Mouse (Mus musculus): ENCODE measurements around the gene Cdkl1. TPM values are rescaled to one million over a fixed set of nuclear protein-coding genes. Genes with fewer than 3 reads are reported as not detected.

Cdkl1 gene
- polyA plus RNA-seq, 1 experiment from 2014 or later, result 5.6 TPM

GRCm38 (mm10) chr12:69759267-69759885 lies 31.7 kb downstream of the Cdkl1 start:
- Histone ChIP-seq H3K27me3 (no peaks in the 10 kb centered on the region), H3K9me3 (no peaks in the 10 kb centered on the region), H3K36me3 (no peaks in the 10 kb centered on the region), H3K9ac (replicated peaks) (no peak overlapping the region), H3K27ac (replicated peaks) (no peak overlapping the region), H3K4me2 (replicated peaks) (no peak overlapping the region), H3K4me1 (peaks cover 18% of the 10 kb centered on the region), H3K4me3 (no peak overlapping the region)
- 59% methylated on average over 7 of the region's 7 CpGs for WGBS
- ATAC-seq (replicated peaks), result no peak

DNA sequence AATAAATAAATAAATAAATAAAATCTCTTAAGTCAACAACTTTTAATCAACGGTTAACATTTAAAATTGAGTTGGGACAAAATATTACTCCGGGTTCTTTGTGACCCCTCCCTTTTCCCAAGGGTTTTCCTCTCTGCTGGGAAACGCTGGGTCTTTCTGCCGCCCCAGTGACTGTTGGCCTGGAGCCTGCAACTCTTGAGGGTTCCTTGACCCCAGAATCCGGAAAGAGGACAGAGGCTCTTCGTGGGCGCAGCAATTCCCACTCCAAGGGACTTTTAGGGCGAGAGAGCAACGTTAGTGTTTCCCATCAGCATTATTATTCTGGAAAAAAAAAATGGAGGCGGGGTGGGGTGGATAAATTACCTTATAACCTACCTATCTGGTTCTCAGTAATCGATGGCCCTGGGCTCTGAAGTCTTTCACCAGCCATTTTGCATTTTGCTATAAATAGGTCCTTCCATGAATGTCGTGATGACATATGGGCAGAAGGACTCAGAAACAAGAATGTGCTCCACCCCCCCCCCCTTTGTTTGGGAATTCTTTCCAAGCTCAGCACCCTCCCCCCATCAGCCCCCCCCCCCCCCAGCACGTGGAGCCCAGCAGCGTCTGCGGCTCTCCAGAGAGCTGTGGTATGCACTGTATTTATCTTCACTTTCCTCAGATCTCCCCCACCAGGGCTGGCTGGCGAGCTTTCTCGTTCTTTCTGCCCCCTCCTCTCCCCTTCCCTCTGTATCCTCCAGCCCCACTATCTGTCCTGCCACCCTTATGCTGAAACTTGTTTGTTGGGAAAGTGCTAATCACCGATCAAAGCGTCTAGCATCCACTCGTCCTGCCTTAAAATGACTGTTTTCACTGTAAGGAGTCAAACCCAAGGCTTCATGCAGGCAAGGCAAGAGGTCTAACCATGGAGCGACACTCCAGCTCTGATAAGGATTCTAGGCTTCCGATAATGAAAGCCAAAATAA lies 32.6 kb downstream of the Cdkl1 start:
- Histone ChIP-seq H3K27me3 (no peaks in the 10 kb centered on the region), H3K27ac (replicated peaks) (no peak overlapping the region), H3K9ac (replicated peaks) (peak overlapping the region; percentile 32; the same call in 1 of the 2 replicates), H3K36me3 (no peaks in the 10 kb centered on the region), H3K4me3 (peak overlapping the region; percentile 19), H3K4me2 (replicated peaks) (peak overlapping the region; percentile 48), H3K9me3 (no peaks in the 10 kb centered on the region), H3K4me1 (peaks cover 18% of the 10 kb centered on the region)
- WGBS, result 11% methylated on average over 22 of the region's 22 CpGs
- peak; percentile 46; the same call in 1 of the 2 replicates for ATAC-seq (replicated peaks)

- ATAC-seq (replicated peaks), result peak; percentile 88
These were observed 33.5 kb downstream of the Cdkl1 start for GRCm38 (mm10) chr12:69757418-69758141.

GRCm38 (mm10) chr12:69756015-69756414 lies 35.1 kb downstream of the Cdkl1 start:
- Histone ChIP-seq H3K36me3 (no peaks in the 10 kb centered on the region), H3K9me3 (no peaks in the 10 kb centered on the region), H3K4me1 (peaks cover 18% of the 10 kb centered on the region), H3K4me2 (replicated peaks) (no peak overlapping the region), H3K4me3 (no peak overlapping the region), H3K9ac (replicated peaks) (no peak overlapping the region), H3K27me3 (no peaks in the 10 kb centered on the region), H3K27ac (replicated peaks) (no peak overlapping the region)
- ATAC-seq (replicated peaks), result no peak
- WGBS, result 80% methylated on average over 5 of the region's 5 CpGs

More at GRCm38 (mm10) chr12:69757418-69758141, 33.5 kb downstream of the Cdkl1 start:
- peak overlapping the region; percentile 32; the same call in 1 of the 2 replicates for H3K9ac ChIP-seq (replicated peaks)
- H3K36me3 ChIP-seq, result no peaks in the 10 kb centered on the region
- peak overlapping the region; percentile 16 for H3K4me3 ChIP-seq
- H3K27ac ChIP-seq (replicated peaks), result peak overlapping the region; percentile 50
- peak overlapping the region; percentile 48 for H3K4me2 ChIP-seq (replicated peaks)
- peaks cover 18% of the 10 kb centered on the region for H3K4me1 ChIP-seq
- no peaks in the 10 kb centered on the region for H3K9me3 ChIP-seq
- 12% methylated on average over 22 of the region's 22 CpGs for WGBS
- H3K27me3 ChIP-seq, result no peaks in the 10 kb centered on the region

GRCm38 (mm10) chr12:69753936-69754335 lies 37.1 kb downstream of the Cdkl1 start:
- no peaks in the 10 kb centered on the region for H3K27me3 ChIP-seq
- no peak overlapping the region for H3K4me2 ChIP-seq (replicated peaks)
- H3K9ac ChIP-seq (replicated peaks), result no peak overlapping the region
- no peak for ATAC-seq (replicated peaks)
- H3K9me3 ChIP-seq, result no peaks in the 10 kb centered on the region
- no peak overlapping the region for H3K4me3 ChIP-seq
- peaks cover 16% of the 10 kb centered on the region for H3K4me1 ChIP-seq
- 87% methylated on average over 5 of the region's 5 CpGs for WGBS
- H3K27ac ChIP-seq (replicated peaks), result no peak overlapping the region
- H3K36me3 ChIP-seq, result no peaks in the 10 kb centered on the region

GRCm38 (mm10) chr12:69751864-69752341 lies 39.2 kb downstream of the Cdkl1 start:
- no peaks in the 10 kb centered on the region for H3K27me3 ChIP-seq
- H3K27ac ChIP-seq (replicated peaks), result no peak overlapping the region
- no peak; the same call in 1 of the 2 replicates for ATAC-seq (replicated peaks)
- H3K4me3 ChIP-seq, result no peak overlapping the region
- WGBS, result 52% methylated on average over 10 of the region's 10 CpGs
- H3K4me1 ChIP-seq, result no peaks in the 10 kb centered on the region
- no peaks in the 10 kb centered on the region for H3K9me3 ChIP-seq
- H3K9ac ChIP-seq (replicated peaks), result no peak overlapping the region
- no peaks in the 10 kb centered on the region for H3K36me3 ChIP-seq
- H3K4me2 ChIP-seq (replicated peaks), result no peak overlapping the region

GRCm38 (mm10) chr12:69744138-69744537 lies 46.9 kb downstream of the Cdkl1 start:
- Histone ChIP-seq H3K4me2 (replicated peaks) (no peak overlapping the region), H3K36me3 (no peaks in the 10 kb centered on the region), H3K9ac (replicated peaks) (no peak overlapping the region), H3K27me3 (no peaks in the 10 kb centered on the region), H3K9me3 (no peaks in the 10 kb centered on the region), H3K27ac (replicated peaks) (no peak overlapping the region), H3K4me1 (peaks cover 5% of the 10 kb centered on the region; the same call in 1 of the 2 replicates), H3K4me3 (no peak overlapping the region)
- WGBS, result 94% methylated on average over 5 of the region's 5 CpGs
- ATAC-seq (replicated peaks), result no peak

GRCm38 (mm10) chr12:69741965-69742364 lies 49.1 kb downstream of the Cdkl1 start:
- Histone ChIP-seq H3K9ac (replicated peaks) (no peak overlapping the region), H3K4me1 (peaks cover 5% of the 10 kb centered on the region; the same call in 1 of the 2 replicates), H3K4me3 (no peak overlapping the region), H3K4me2 (replicated peaks) (no peak overlapping the region), H3K36me3 (no peaks in the 10 kb centered on the region), H3K27ac (replicated peaks) (no peak overlapping the region), H3K27me3 (no peaks in the 10 kb centered on the region), H3K9me3 (no peaks in the 10 kb centered on the region)
- ATAC-seq (replicated peaks), result no peak
- WGBS, result 90% methylated on average over 5 of the region's 5 CpGs

DNA sequence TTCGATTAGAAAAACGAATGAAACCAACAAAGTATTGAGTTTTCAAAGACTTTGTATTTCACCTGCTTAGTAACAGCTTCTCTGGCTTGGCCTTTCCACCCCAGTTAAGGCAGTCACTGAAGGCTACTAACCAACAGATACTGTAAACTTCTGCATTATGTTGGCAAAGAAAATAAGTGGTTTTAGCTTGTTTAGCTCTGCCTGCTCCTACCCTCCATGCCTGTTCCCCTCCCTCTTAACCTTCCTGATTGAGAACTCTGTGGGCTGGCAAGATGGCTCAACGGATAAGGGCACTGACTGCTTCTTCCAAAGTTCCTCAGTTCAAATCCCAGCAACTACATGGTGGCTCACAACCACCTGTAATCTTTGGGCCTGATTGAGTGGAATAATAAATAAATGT lies 57.1 kb downstream of the Cdkl1 start:
- no peaks in the 10 kb centered on the region for H3K9me3 ChIP-seq
- H3K4me3 ChIP-seq, result no peak overlapping the region
- no peak overlapping the region for H3K9ac ChIP-seq (replicated peaks)
- no peak for ATAC-seq (replicated peaks)
- H3K36me3 ChIP-seq, result no peaks in the 10 kb centered on the region
- no peak overlapping the region for H3K4me2 ChIP-seq (replicated peaks)
- no peaks in the 10 kb centered on the region for H3K27me3 ChIP-seq
- 83% methylated on average over 3 of the region's 3 CpGs for WGBS
- H3K27ac ChIP-seq (replicated peaks), result no peak overlapping the region
- H3K4me1 ChIP-seq, result no peaks in the 10 kb centered on the region

GRCm38 (mm10) chr12:69733518-69733917 lies 57.5 kb downstream of the Cdkl1 start:
- WGBS, result 5% methylated on average over 2 of the region's 2 CpGs
- Histone ChIP-seq H3K9ac (replicated peaks) (no peak overlapping the region), H3K4me2 (replicated peaks) (no peak overlapping the region), H3K27me3 (no peaks in the 10 kb centered on the region), H3K9me3 (no peaks in the 10 kb centered on the region), H3K36me3 (no peaks in the 10 kb centered on the region), H3K4me3 (no peak overlapping the region), H3K27ac (replicated peaks) (no peak overlapping the region), H3K4me1 (no peaks in the 10 kb centered on the region)
- ATAC-seq (replicated peaks), result peak; percentile 53; the same call in 1 of the 2 replicates

GRCm38 (mm10) chr12:69732221-69732620 lies 58.8 kb downstream of the Cdkl1 start:
- WGBS, result 40% methylated on average over 5 of the region's 5 CpGs
- Histone ChIP-seq H3K27me3 (no peaks in the 10 kb centered on the region), H3K4me1 (no peaks in the 10 kb centered on the region), H3K4me2 (replicated peaks) (no peak overlapping the region), H3K27ac (replicated peaks) (no peak overlapping the region), H3K9me3 (no peaks in the 10 kb centered on the region), H3K4me3 (no peak overlapping the region), H3K9ac (replicated peaks) (no peak overlapping the region), H3K36me3 (no peaks in the 10 kb centered on the region)
- ATAC-seq (replicated peaks), result no peak
